In genomic region chr9:37530031-37530887, GRCm38 (mm10) we compare ENCODE assay signal across 8 mouse cellular contexts. TPM values are rescaled to one million over a fixed set of nuclear protein-coding genes. Genes with fewer than 3 reads are reported as not detected.
DNase-seq lines count a peak whose midpoint lies in the region; ATAC-seq and TF ChIP-seq lines count a peak whose summit lies in the region.

No protein-coding gene starts in this region.

- H3K9ac ChIP-seq in liver, embryonic 14.5 days (replicated peaks): no peak overlapping the region
- peak overlapping the region; percentile 44 for H3K9ac ChIP-seq in neural tube, embryonic 12.5 days

- peaks cover 50% of the 10 kb centered on the region for H3K27me3 ChIP-seq in liver, embryonic 14.5 days (ENCODE audit: control insufficient read depth, insufficient read depth, low read length)
- peaks cover 67% of the 10 kb centered on the region for H3K27me3 ChIP-seq in neural tube, embryonic 12.5 days (replicated peaks)

- H3K4me3 ChIP-seq in liver, embryonic 14.5 days (ENCODE audit: insufficient read depth in 1 of 2, low read depth in 2 of 2, low read length in 2 of 2): peak overlapping the region; percentile 21 to 40
- H3K4me3 ChIP-seq in neural tube, embryonic 12.5 days: peak overlapping the region; percentile 29

- no peak overlapping the region for H3K27ac ChIP-seq in liver, embryonic 14.5 days
- no peak overlapping the region for H3K27ac ChIP-seq in neural tube, embryonic 12.5 days

- peak; percentile 43 for TF ChIP-seq CTCF in liver, embryonic 14.5 days (IDR thresholded peaks at IDR 0.05; ENCODE audit: low read depth)

- no peak for TF ChIP-seq EP300 in liver, embryonic 14.5 days (IDR thresholded peaks at IDR 0.05; ENCODE audit: low read depth)

- ATAC-seq in liver, embryonic 14.5 days (ENCODE audit: insufficient read depth): peak; percentile 60
- no peak; the same call in 1 of the 2 replicates for ATAC-seq in neural tube, embryonic 12.5 days (ENCODE audit: low FRiP score, low read depth)

- no peaks in the 10 kb centered on the region for H3K9me3 ChIP-seq in liver, embryonic 14.5 days (ENCODE audit: control insufficient read depth, low read length)
- H3K9me3 ChIP-seq in neural tube, embryonic 12.5 days: no peaks in the 10 kb centered on the region

- H3K4me2 ChIP-seq in liver, embryonic 14.5 days (ENCODE audit: low read depth): peak overlapping the region; percentile 36
- peak overlapping the region; percentile 60 for H3K4me2 ChIP-seq in neural tube, embryonic 12.5 days (replicated peaks)

- H3K36me3 ChIP-seq in liver, embryonic 14.5 days (replicated peaks; ENCODE audit: control insufficient read depth, insufficient read depth, low read depth): no peaks in the 10 kb centered on the region
- H3K36me3 ChIP-seq in neural tube, embryonic 12.5 days: 0 out of 2 replicates have a peak, but pooled peaks cover 2% of the 10 kb centered on the region

- peaks cover 0 to 2% of the 10 kb centered on the region in 2 experiments; a peak in 1 of 4 replicates for H3K4me1 ChIP-seq in liver, embryonic 14.5 days (replicated peaks; ENCODE audit: control insufficient read depth in 2 of 2, insufficient read depth in 2 of 2, low read length in 1 of 2)
- H3K4me1 ChIP-seq in neural tube, embryonic 12.5 days: peaks cover 35% of the 10 kb centered on the region

- peak; percentile 30 to 66 for DNase-seq in spleen, postnatal 4 days (ENCODE audit: low spot score in 2 of 2)
- DNase-seq in spleen, postnatal 36 days (ENCODE audit: low spot score in 2 of 2): no peak
- DNase-seq in cerebellum, adult 9-11 months: peak; percentile 74
- DNase-seq in gastrocnemius, postnatal 25 days: peak; percentile 80
- DNase-seq in induced T-regulatory cell, adult 2 months (ENCODE audit: low read depth): peak; percentile 33
- DNase-seq in liver, embryonic 14.5 days (ENCODE audit: low read depth in 3 of 3, low spot score in 3 of 3): no peak
- DNase-seq in right cerebral cortex, adult 18-20 months: no peak

- 2% methylated on average over 32 of the region's 32 CpGs for WGBS in liver, embryonic 14.5 days (ENCODE audit: insufficient replicate concordance)
- WGBS in neural tube, embryonic 12.5 days: under 1% methylated on average over 32 of the region's 32 CpGs

RNA-seq across cellular contexts. Expression of gene Esam, which starts 2.4 kb away (rescaled TPM):
- 10 to 100 TPM; 17.0 to 26.7 TPM for total RNA-seq in gastrocnemius, postnatal 25 days (2021)
- polyA plus RNA-seq in liver, embryonic 14.5 days (2012; rRNA removed): 6.5 and 7.3 TPM in 2 replicates
- 9.9 and 10.7 TPM in 2 replicates for polyA plus RNA-seq in liver, embryonic 14.5 days (2014; fragmentation: Nextera tagmentation; extraction: Ambion mirVana)
- polyA plus RNA-seq in neural tube, embryonic 12.5 days (2016; fragmentation: Nextera tagmentation; extraction: Ambion mirVana): 37.7 and 38.2 TPM in 2 replicates

RNA-seq across cellular contexts. Expression of gene Vsig2, which starts 8.8 kb away (rescaled TPM):
- 1 to 10 TPM; 1.1 to 2.4 TPM for total RNA-seq in gastrocnemius, postnatal 25 days (2021)
- 0.70 and 0.81 TPM in 2 replicates for polyA plus RNA-seq in liver, embryonic 14.5 days (2012; rRNA removed)
- 0.36 TPM in 1 of 2 replicates, not detected in the other for polyA plus RNA-seq in liver, embryonic 14.5 days (2014; fragmentation: Nextera tagmentation; extraction: Ambion mirVana)
- polyA plus RNA-seq in neural tube, embryonic 12.5 days (2016; fragmentation: Nextera tagmentation; extraction: Ambion mirVana): 0.58 and 1.3 TPM in 2 replicates

RNA-seq across cellular contexts. Expression of gene Nrgn, which starts 22.4 kb away (rescaled TPM):
- total RNA-seq in gastrocnemius, postnatal 25 days (2021): under 1 TPM; 0.72 to 0.79 TPM
- 5.4 and 7.1 TPM in 2 replicates for polyA plus RNA-seq in liver, embryonic 14.5 days (2012; rRNA removed)
- 5.4 and 7.6 TPM in 2 replicates for polyA plus RNA-seq in liver, embryonic 14.5 days (2014; fragmentation: Nextera tagmentation; extraction: Ambion mirVana)
- polyA plus RNA-seq in neural tube, embryonic 12.5 days (2016; fragmentation: Nextera tagmentation; extraction: Ambion mirVana): 7.0 and 10.3 TPM in 2 replicates

RNA-seq across cellular contexts. Expression of gene Siae, which starts 25.2 kb away (rescaled TPM):
- 1 to 10 TPM; 3.0 to 4.0 TPM for total RNA-seq in gastrocnemius, postnatal 25 days (2021)
- 2.2 TPM in 2 replicates for polyA plus RNA-seq in liver, embryonic 14.5 days (2012; rRNA removed)
- 5.7 and 6.0 TPM in 2 replicates for polyA plus RNA-seq in liver, embryonic 14.5 days (2014; fragmentation: Nextera tagmentation; extraction: Ambion mirVana)
- polyA plus RNA-seq in neural tube, embryonic 12.5 days (2016; fragmentation: Nextera tagmentation; extraction: Ambion mirVana): 8.8 and 10.5 TPM in 2 replicates

RNA-seq across cellular contexts. Expression of gene Msantd2, which starts 41.1 kb away (rescaled TPM):
- 1 to 10 TPM; 3.0 to 6.6 TPM for total RNA-seq in gastrocnemius, postnatal 25 days (2021)
- 6.6 and 9.3 TPM in 2 replicates for polyA plus RNA-seq in liver, embryonic 14.5 days (2012; rRNA removed)
- polyA plus RNA-seq in liver, embryonic 14.5 days (2014; fragmentation: Nextera tagmentation; extraction: Ambion mirVana): 3.8 TPM in 2 replicates
- polyA plus RNA-seq in neural tube, embryonic 12.5 days (2016; fragmentation: Nextera tagmentation; extraction: Ambion mirVana): 49.2 and 49.4 TPM in 2 replicates

Comparison
In these comparisons a context has a peak if more than half of its experiments do, and no peak if none do; other contexts are left out.
1. DNase-seq: peak in spleen, postnatal 4 days (2 of 2), cerebellum, adult 9-11 months (single experiment), gastrocnemius, postnatal 25 days (single experiment) and induced T-regulatory cell, adult 2 months (single experiment); none in spleen, postnatal 36 days (0 of 2), liver, embryonic 14.5 days (0 of 3) and right cerebral cortex, adult 18-20 months (single experiment).